Mouse (Mus musculus) neutrophil, adult 59 days (primary cell): Measurements from ENCODE around the gene Myom1. TPM values are rescaled to one million over a fixed set of nuclear protein-coding genes. Genes with fewer than 3 reads are reported as not detected.

Experiments used
- total RNA-seq, 2 experiments: library from RNA; stranded (reverse); gene quantifications; 1 replicate in 1 of 2; 2 replicates in 1 of 2; pipeline ENCODE4 v1.2.4; 2023

The Myom1 gene
- 1 to 10 TPM; 1.7 to 1.9 TPM for total RNA-seq

GRCm38 (mm10) chr17:71002081-71002743 is at the start of gene Myom1:
TSS of gene Myom1 (plus strand) at chr17:71002633.

GRCm38 (mm10) chr17:71002744-71003094 is 286 bp downstream of the Myom1 start, which contains the start of gene Myl12a:
TSS of gene Myl12a (minus strand) at chr17:71002878.

Other genes with a start within 250 kb of the Myom1 start
- gene Tgif1, start 149.1 kb upstream of the Myom1 start, total RNA-seq = 10 to 100 TPM; 29.2 to 43.7 TPM
- gene Myl12a, start 245 bp downstream of the Myom1 start, total RNA-seq = 100 to 1,000 TPM; 382 to 384 TPM
- 10 to 100 TPM; 54.1 to 58.9 TPM for gene Lpin2, start 179.9 kb downstream of the Myom1 start, total RNA-seq